Mouse (Mus musculus): ENCODE measurements around the gene Runx3.

DNA sequence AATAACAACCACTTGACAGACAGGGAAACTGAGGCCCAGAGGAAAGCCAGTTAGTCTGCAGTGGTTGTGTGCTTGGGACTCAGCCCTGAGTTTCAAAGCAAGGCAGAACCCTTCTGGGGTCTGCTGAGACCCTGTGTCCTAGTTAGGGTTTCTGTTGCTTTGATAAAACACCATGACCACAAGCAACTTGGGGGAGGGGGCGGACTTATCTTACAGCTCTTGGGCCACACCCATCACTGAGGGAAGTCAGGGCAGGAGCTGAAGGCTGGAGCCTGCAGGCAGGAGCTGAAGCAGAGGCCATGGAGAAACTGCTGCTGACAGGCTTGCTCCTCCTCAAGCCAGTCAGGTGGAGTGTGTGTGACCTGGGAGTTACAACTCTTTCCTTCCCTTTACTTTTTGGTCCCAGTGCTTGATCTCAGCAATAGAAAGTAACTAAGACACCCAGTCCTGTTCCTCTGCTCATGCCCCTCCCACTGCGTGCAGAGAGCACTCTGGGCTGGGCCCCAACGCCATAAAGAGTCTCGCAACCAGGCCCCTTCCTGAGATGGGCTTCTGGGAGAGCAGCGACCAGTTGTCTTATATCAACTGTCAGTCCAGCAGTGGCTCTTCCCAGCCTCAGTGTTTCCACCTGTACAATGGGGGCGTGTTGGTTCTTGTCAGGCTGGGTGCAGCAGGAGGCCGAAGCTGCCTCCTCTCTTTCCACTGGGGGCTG is 47.5 kb downstream of the Runx3 start:
- TF ChIP-seq CTCF (conservative IDR thresholded peaks at IDR 0.05; ENCODE audit: insufficient read depth, insufficient read length, low read depth, low read length) (no peak), POLR2A (IDR thresholded peaks at IDR 0.05; ENCODE audit: low read depth, low read length) (no peak)

All from kidney, adult 2 months (tissue).